Mouse (Mus musculus) thymus, adult 2 months (tissue): Measurements from ENCODE around the gene Cox4i1. TPM values are rescaled to one million over a fixed set of nuclear protein-coding genes. Genes with fewer than 3 reads are reported as not detected.
A peak's percentile ranks its signal among the peaks of the same experiment; 100 is the strongest.

Experiments
- DNase-seq: peaks from one replicate; pipeline ENCODE4 v3.0.0; 2021
- H3K27ac ChIP-seq: fragments of 200-500 bp; 2 replicates; pipeline ENCODE4 v1.5.1; 2012; ENCODE audit warnings: low read length, control low read depth; ENCODE audit not compliant: control insufficient read depth, insufficient read depth
- H3K27me3 ChIP-seq: fragments of 200-500 bp; 2 replicates; pipeline ENCODE4 v1.6.1; 2012; ENCODE audit warnings: mild to moderate bottlenecking, low read length, moderate library complexity, mixed read lengths; ENCODE audit not compliant: control insufficient read depth, insufficient read depth
- H3K36me3 ChIP-seq: fragments of 200-500 bp; 2 replicates; pipeline ENCODE4 v1.6.1; 2012; ENCODE audit warnings: mild to moderate bottlenecking, low read length, moderate library complexity; ENCODE audit not compliant: control insufficient read depth, insufficient read depth
- H3K4me1 ChIP-seq: fragments of 200-500 bp; replicated peaks from 2 replicates; pipeline ENCODE4 v1.6.1; 2012; ENCODE audit warnings: low read length; ENCODE audit not compliant: control insufficient read depth, insufficient read depth
- H3K4me3 ChIP-seq: fragments of 200-500 bp; 2 replicates; pipeline ENCODE4 v1.5.1; 2012; ENCODE audit warnings: mild to moderate bottlenecking, low read length, control low read depth, moderate library complexity; ENCODE audit not compliant: control insufficient read depth, insufficient read depth
- CTCF ChIP-seq: fragments of 200-500 bp; IDR thresholded peaks from 2 replicates; pipeline ENCODE4 v1.5.1; 2012; ENCODE audit warnings: mild to moderate bottlenecking, control low read depth, low read length, moderate library complexity, borderline replicate concordance; ENCODE audit not compliant: control insufficient read depth, poor library complexity, insufficient read depth; ENCODE audit errors: extremely low read depth
- POLR2A ChIP-seq: fragments of 200-500 bp; IDR thresholded peaks from 2 replicates; pipeline ENCODE4 v1.6.1; 2012; ENCODE audit warnings: mild to moderate bottlenecking, low read length, control low read depth, moderate library complexity; ENCODE audit not compliant: control insufficient read depth, poor library complexity, insufficient read depth; ENCODE audit errors: extremely low read depth
- WGBS: fragments of 180-500 bp; shearing (Covaris S2); methylation state at CpG from one replicate; pipeline ENCODE4 v1.1.7; 2018; 5-methylcytosine and 5-hydroxymethylcytosine counted together
- polyA plus RNA-seq: library from polyadenylated mRNA; depleted of rRNA; stranded (reverse); fragments of >200 nt; gene quantifications from 2 replicates; pipeline ENCODE4 v1.2.3, GENCODE M21; 2012

Cox4i1 gene
- polyA plus RNA-seq, 1 experiment, result 1,074 TPM

DNA sequence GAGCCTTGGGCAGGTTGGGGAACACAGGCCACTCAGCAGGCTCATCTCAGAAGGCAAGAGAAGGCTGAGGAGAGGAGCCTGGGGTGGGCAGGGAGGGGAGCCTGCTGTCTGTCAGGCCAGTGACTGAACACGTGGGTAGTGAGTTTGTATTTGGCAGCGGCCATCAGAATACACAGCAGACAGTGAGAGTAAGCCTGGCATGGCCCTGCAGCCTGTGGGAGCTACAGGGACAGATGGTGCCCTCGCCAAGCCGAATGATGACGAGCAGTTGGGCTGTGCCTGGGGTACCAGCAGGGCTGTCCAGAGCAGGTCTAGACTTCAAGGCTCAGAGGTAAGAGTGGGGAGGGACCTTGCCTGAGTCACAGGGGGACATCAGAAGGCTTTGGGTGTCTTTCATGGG, 40.7 kb upstream of the Cox4i1 start:
- TF ChIP-seq POLR2A (no peak), CTCF (no peak)
- Histone ChIP-seq H3K4me3 (no peak overlapping the region), H3K4me1 (peaks cover 3% of the 10 kb centered on the region; the same call in 1 of the 2 replicates), H3K27me3 (no peaks in the 10 kb centered on the region), H3K27ac (no peak overlapping the region), H3K36me3 (no peaks in the 10 kb centered on the region)
- no peak for DNase-seq
- 94% methylated on average over 5 of the region's 5 CpGs for WGBS

GRCm38 (mm10) chr8:120630031-120630430, 38.0 kb upstream of the Cox4i1 start:
- 91% methylated on average over 5 of the region's 5 CpGs for WGBS
- peaks cover 16% of the 10 kb centered on the region for H3K4me1 ChIP-seq
- no peak overlapping the region for H3K4me3 ChIP-seq
- no peak overlapping the region for H3K27ac ChIP-seq
- no peaks in the 10 kb centered on the region for H3K27me3 ChIP-seq
- TF ChIP-seq CTCF (no peak), POLR2A (no peak)
- DNase-seq, result no peak
- no peaks in the 10 kb centered on the region for H3K36me3 ChIP-seq

- no peak for TF ChIP-seq CTCF
- DNase-seq, result no peak
- Histone ChIP-seq H3K27ac (no peak overlapping the region), H3K4me1 (peaks cover 16% of the 10 kb centered on the region), H3K4me3 (no peak overlapping the region), H3K36me3 (no peaks in the 10 kb centered on the region), H3K27me3 (no peaks in the 10 kb centered on the region)
- WGBS, result 88% methylated on average over 6 of the region's 6 CpGs
Observed at GRCm38 (mm10) chr8:120630848-120631247, 37.2 kb upstream of the Cox4i1 start.

DNA sequence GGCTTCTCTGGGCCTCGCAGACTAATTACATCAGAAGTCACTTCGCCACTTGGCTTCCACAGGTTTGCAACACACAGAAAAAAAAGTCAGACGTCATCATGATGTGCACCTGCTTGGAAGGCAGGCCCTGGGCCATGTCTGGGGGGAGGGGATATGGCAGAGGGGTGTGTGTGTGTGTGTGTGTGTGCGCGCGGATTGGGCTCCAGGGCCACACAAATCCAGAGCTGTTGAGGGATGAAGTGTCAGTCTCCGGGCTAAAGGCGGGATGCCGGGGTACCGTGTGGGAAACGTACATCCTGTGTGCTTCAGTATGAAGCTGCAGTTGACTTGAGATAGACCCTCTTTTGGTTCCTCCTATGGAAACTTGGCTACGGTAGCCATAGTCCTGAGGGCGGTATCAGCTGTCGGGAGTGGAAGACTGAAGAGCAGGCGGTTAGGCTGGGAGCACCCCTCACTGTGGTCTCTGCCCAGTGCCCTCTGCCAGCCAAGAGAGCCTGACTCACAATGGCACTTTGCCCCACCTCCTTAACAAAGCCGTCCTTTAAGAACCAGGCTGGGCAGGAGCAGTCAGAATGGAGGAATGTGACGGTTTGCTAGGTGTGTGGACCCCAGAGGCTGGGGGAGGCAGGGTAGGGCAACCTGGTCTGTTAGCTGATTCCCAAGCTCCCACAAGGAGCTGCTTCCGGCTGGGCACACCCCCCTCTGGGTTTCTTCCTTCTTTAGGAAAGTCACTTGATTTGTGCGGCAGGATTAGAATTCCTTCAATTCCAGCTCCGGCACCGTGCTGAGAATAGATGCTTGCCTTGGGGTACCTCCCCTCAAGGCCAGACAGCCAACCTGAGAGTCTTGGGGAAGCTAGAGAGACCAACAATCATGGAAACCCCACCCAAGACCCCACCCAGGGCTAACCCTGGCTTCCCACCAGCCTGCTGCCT, 36.3 kb upstream of the Cox4i1 start:
- H3K27ac ChIP-seq, result no peak overlapping the region
- no peak overlapping the region for H3K4me3 ChIP-seq
- TF ChIP-seq CTCF, result no peak
- TF ChIP-seq POLR2A, result no peak
- no peaks in the 10 kb centered on the region for H3K27me3 ChIP-seq
- DNase-seq, result no peak
- WGBS, result 91% methylated on average over 21 of the region's 21 CpGs
- no peaks in the 10 kb centered on the region for H3K36me3 ChIP-seq
- peaks cover 16% of the 10 kb centered on the region for H3K4me1 ChIP-seq

GRCm38 (mm10) chr8:120632969-120633664, 34.9 kb upstream of the Cox4i1 start:
- no peak overlapping the region for H3K27ac ChIP-seq
- 74% methylated on average over 17 of the region's 17 CpGs for WGBS

DNA sequence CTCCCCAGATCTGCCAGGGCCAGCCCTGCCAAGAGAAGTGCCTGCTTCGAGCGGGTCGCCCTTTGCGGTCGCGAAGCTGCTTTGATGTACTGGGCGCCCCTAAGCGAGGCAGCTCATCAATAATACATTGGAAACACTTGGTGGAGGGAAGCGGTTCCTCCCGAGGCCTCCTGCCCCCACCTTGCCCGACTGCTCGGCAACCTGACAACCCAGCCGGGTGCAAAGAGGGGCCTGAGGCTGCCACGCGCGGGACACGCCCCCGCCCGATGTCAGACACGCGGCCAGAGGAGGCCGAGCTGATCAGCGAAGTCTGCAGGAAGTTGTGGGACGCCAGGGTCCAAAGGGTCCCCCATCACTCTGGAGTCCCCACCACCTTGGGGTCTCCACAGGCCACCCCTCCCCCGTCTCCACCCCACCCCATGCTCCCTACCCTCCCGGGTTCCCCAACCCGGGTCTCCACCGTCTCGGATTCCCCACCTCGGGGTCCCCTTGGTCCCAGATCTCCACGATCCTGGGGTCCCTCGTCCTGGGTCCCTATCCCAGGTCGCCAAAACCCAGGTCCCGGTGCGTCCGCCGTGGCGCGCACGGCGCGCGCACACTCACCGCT, 34.3 kb upstream of the Cox4i1 start:
- H3K36me3 ChIP-seq, result no peaks in the 10 kb centered on the region
- no peak overlapping the region for H3K27ac ChIP-seq
- no peaks in the 10 kb centered on the region for H3K27me3 ChIP-seq
- DNase-seq, result peak; percentile 12
- TF ChIP-seq CTCF, result no peak
- no peak for TF ChIP-seq POLR2A
- peak overlapping the region; percentile 50 for H3K4me3 ChIP-seq
- peaks cover 16% of the 10 kb centered on the region for H3K4me1 ChIP-seq
- 3% methylated on average over 44 of the region's 44 CpGs for WGBS

More at GRCm38 (mm10) chr8:120632969-120633664, 34.9 kb upstream of the Cox4i1 start:
- DNase-seq, result no peak
- no peak for TF ChIP-seq POLR2A
- TF ChIP-seq CTCF, result no peak
- Histone ChIP-seq H3K27me3 (no peaks in the 10 kb centered on the region), H3K4me1 (peaks cover 16% of the 10 kb centered on the region), H3K4me3 (no peak overlapping the region), H3K36me3 (no peaks in the 10 kb centered on the region)
